In genomic region chr17:34120180-34120723, GRCm38 (mm10) we compare ENCODE assay signal across 8 mouse cellular contexts. TPM values are rescaled to one million over a fixed set of nuclear protein-coding genes. Genes with fewer than 3 reads are reported as not detected.
DNase-seq lines count a peak whose midpoint lies in the region; ATAC-seq and TF ChIP-seq lines count a peak whose summit lies in the region.

No protein-coding gene starts in this region.

- under 1% methylated on average over 37 of the region's 42 CpGs for WGBS in forebrain, embryonic 16.5 days
- WGBS in lung, embryonic 16.5 days, result under 1% methylated on average over 34 of the region's 42 CpGs

- no peak for TF ChIP-seq CTCF in E14TG2a.4 (conservative IDR thresholded peaks at IDR 0.05; ENCODE audit: low read length)

- peak overlapping the region; percentile 97 for H3K9ac ChIP-seq in forebrain, embryonic 16.5 days (replicated peaks; ENCODE audit: low read depth, low read length)
- H3K9ac ChIP-seq in lung, embryonic 16.5 days (ENCODE audit: low read length), result peak overlapping the region; percentile 99

- peaks cover 36% of the 10 kb centered on the region for H3K36me3 ChIP-seq in E14TG2a.4 (ENCODE audit: insufficient read depth, low read length)
- peaks cover 13% of the 10 kb centered on the region for H3K36me3 ChIP-seq in forebrain, embryonic 16.5 days (ENCODE audit: control insufficient read depth, insufficient read depth)
- peaks cover 28% of the 10 kb centered on the region for H3K36me3 ChIP-seq in lung, embryonic 16.5 days (ENCODE audit: control insufficient read depth, insufficient read depth, low read length)

- intact Hi-C loops in heart, postnatal 25 days (cut with DNase I), result loop anchor here (10.0 kb wide), 1 partner anchor 465 kb away; the partner anchor contains the start of gene Gpsm3

- peak overlapping the region; percentile 99 for H3K27ac ChIP-seq in forebrain, embryonic 16.5 days (ENCODE audit: low read length)
- H3K27ac ChIP-seq in lung, embryonic 16.5 days (ENCODE audit: low read length), result peak overlapping the region; percentile 100

- H3K4me2 ChIP-seq in forebrain, embryonic 16.5 days (ENCODE audit: low read length), result peak overlapping the region; percentile 92
- H3K4me2 ChIP-seq in lung, embryonic 16.5 days (ENCODE audit: low read depth, low read length), result peak overlapping the region; percentile 72

- no peaks in the 10 kb centered on the region for H3K27me3 ChIP-seq in E14TG2a.4 (ENCODE audit: insufficient read depth, low read length)
- no peaks in the 10 kb centered on the region for H3K27me3 ChIP-seq in forebrain, embryonic 16.5 days (replicated peaks; ENCODE audit: control insufficient read depth, insufficient read depth, low read length)
- no peaks in the 10 kb centered on the region for H3K27me3 ChIP-seq in lung, embryonic 16.5 days (ENCODE audit: control insufficient read depth, insufficient read depth, low read depth, low read length)

- H3K4me1 ChIP-seq in E14TG2a.4 (replicated peaks; ENCODE audit: low read depth, low read length), result peaks cover 38% of the 10 kb centered on the region
- H3K4me1 ChIP-seq in forebrain, embryonic 16.5 days (replicated peaks; ENCODE audit: control insufficient read depth, insufficient read depth, low read length), result peaks cover 35% of the 10 kb centered on the region
- peaks cover 11% of the 10 kb centered on the region for H3K4me1 ChIP-seq in lung, embryonic 16.5 days (replicated peaks; ENCODE audit: control insufficient read depth, insufficient read depth, low read length)

- peak; percentile 66 for DNase-seq in c-Kit-positive CD71-positive TER-119-positive erythroid progenitor cells, embryonic 14.5 days (ENCODE audit: low spot score)
- peak; percentile 82 for DNase-seq in heart, postnatal 25 days (ENCODE audit: low spot score)
- peak; percentile 94 for DNase-seq in layer of hippocampus, adult 9-11 months
- peak; percentile 90 for DNase-seq in ovary, postnatal 36 days (ENCODE audit: low spot score)
- peak; percentile 79 to 81 for DNase-seq in thymus, postnatal 10 days (ENCODE audit: low spot score in 2 of 2)

- peak; percentile 1; the same call in 1 of the 2 replicates for ATAC-seq in forebrain, embryonic 16.5 days
- ATAC-seq in lung, embryonic 16.5 days (ENCODE audit: low read depth), result peak; percentile 37

- H3K4me3 ChIP-seq in E14TG2a.4 (replicated peaks; ENCODE audit: low read length), result peak overlapping the region; percentile 99
- H3K4me3 ChIP-seq in forebrain, embryonic 16.5 days (replicated peaks; ENCODE audit: low read length), result peak overlapping the region; percentile 85
- H3K4me3 ChIP-seq in lung, embryonic 16.5 days (ENCODE audit: low read length), result peak overlapping the region; percentile 81

- H3K9me3 ChIP-seq in E14TG2a.4 (ENCODE audit: low read length), result no peaks in the 10 kb centered on the region
- no peaks in the 10 kb centered on the region for H3K9me3 ChIP-seq in forebrain, embryonic 16.5 days (ENCODE audit: control insufficient read depth, low read length)
- no peaks in the 10 kb centered on the region for H3K9me3 ChIP-seq in lung, embryonic 16.5 days (ENCODE audit: control insufficient read depth, low read length)

RNA-seq across cellular contexts. Expression of gene H2-DMa, which starts 0.9 kb away (rescaled TPM):
- 12.1 and 15.8 TPM in 2 replicates for polyA plus RNA-seq in forebrain, embryonic 16.5 days (2015; fragmentation: Nextera tagmentation; extraction: Ambion mirVana)
- 1 to 10 TPM; 3.7 to 4.5 TPM for total RNA-seq in heart, postnatal 25 days (2021)
- 11.8 and 12.7 TPM in 2 replicates for polyA plus RNA-seq in lung, embryonic 16.5 days (2015; fragmentation: Nextera tagmentation; extraction: Ambion mirVana)

RNA-seq across cellular contexts. Expression of gene Brd2, which starts 2.2 kb away (rescaled TPM):
- 130 and 132 TPM in 2 replicates for polyA plus RNA-seq in forebrain, embryonic 16.5 days (2015; fragmentation: Nextera tagmentation; extraction: Ambion mirVana)
- 10 to 100 TPM; 72.9 to 75.8 TPM for total RNA-seq in heart, postnatal 25 days (2021)
- polyA plus RNA-seq in lung, embryonic 16.5 days (2015; fragmentation: Nextera tagmentation; extraction: Ambion mirVana), result 97.8 and 100 TPM in 2 replicates

RNA-seq across cellular contexts. Expression of gene H2-DMb2, which starts 22.9 kb away (rescaled TPM):
- polyA plus RNA-seq in forebrain, embryonic 16.5 days (2015; fragmentation: Nextera tagmentation; extraction: Ambion mirVana), result 0.43 and 0.90 TPM in 2 replicates
- 1 to 10 TPM in 1 of 2 experiments, under 1 TPM in 1; 0.91 to 1.6 TPM for total RNA-seq in heart, postnatal 25 days (2021)
- polyA plus RNA-seq in lung, embryonic 16.5 days (2015; fragmentation: Nextera tagmentation; extraction: Ambion mirVana), result 1.6 and 2.1 TPM in 2 replicates

RNA-seq across cellular contexts. Expression of gene H2-Oa, which starts 28.1 kb away (rescaled TPM):
- 0.22 and 0.28 TPM in 2 replicates for polyA plus RNA-seq in forebrain, embryonic 16.5 days (2015; fragmentation: Nextera tagmentation; extraction: Ambion mirVana)
- total RNA-seq in heart, postnatal 25 days (2021), result not detected
- 0.23 and 1.0 TPM in 2 replicates for polyA plus RNA-seq in lung, embryonic 16.5 days (2015; fragmentation: Nextera tagmentation; extraction: Ambion mirVana)

RNA-seq across cellular contexts. Expression of gene H2-DMb1, which starts 32.6 kb away (rescaled TPM):
- polyA plus RNA-seq in forebrain, embryonic 16.5 days (2015; fragmentation: Nextera tagmentation; extraction: Ambion mirVana), result 0.66 and 0.98 TPM in 2 replicates
- 1 to 10 TPM; 1.1 to 1.3 TPM for total RNA-seq in heart, postnatal 25 days (2021)
- 3.7 and 6.2 TPM in 2 replicates for polyA plus RNA-seq in lung, embryonic 16.5 days (2015; fragmentation: Nextera tagmentation; extraction: Ambion mirVana)

Comparison
In these comparisons a context has a peak if more than half of its experiments do, and no peak if none do; other contexts are left out.
1. Peak in every context shown above with its lines: DNase-seq, ATAC-seq, H3K4me3 ChIP-seq and H3K27ac ChIP-seq.